Comparison of ENCODE assay signal across 20 mouse cellular contexts in genomic region chr7:58595951-58596350, GRCm38 (mm10).
DNase-seq lines count a peak whose midpoint lies in the region; ATAC-seq and TF ChIP-seq lines count a peak whose summit lies in the region.
"Had no signal": no experiment of that assay in that cellular context is flagged by ENCODE, and none has a peak within 500 bp of the region (broad histone marks: within the 10 kb centered on the region; RNA-seq: fewer than 3 reads in every experiment).

No protein-coding gene starts in this region.

- peak; percentile 64; the same call in 1 of the 2 replicates for ATAC-seq in hindbrain, embryonic 16.5 days
- no peak for ATAC-seq in hindbrain, embryonic 13.5 days (ENCODE audit: low FRiP score)
- ATAC-seq in midbrain, embryonic 14.5 days (ENCODE audit: low FRiP score, low TSS enrichment) = no peak
- ATAC-seq in midbrain, embryonic 13.5 days = no peak
- peak; percentile 44; the same call in 1 of the 2 replicates for ATAC-seq in midbrain, postnatal 0 days (ENCODE audit: low FRiP score)
- ATAC-seq in midbrain, embryonic 11.5 days (ENCODE audit: low FRiP score) = no peak
- ATAC-seq: forebrain, embryonic 14.5 days; forebrain, embryonic 16.5 days had no signal

- no peak for TF ChIP-seq CTCF in midbrain, postnatal 0 days (IDR thresholded peaks at IDR 0.05)

- 57% methylated on average over 1 of the region's 1 CpGs for WGBS in hindbrain, embryonic 16.5 days
- WGBS in hindbrain, embryonic 13.5 days = 88% methylated on average over 1 of the region's 1 CpGs
- 81% methylated on average over 1 of the region's 1 CpGs for WGBS in midbrain, embryonic 14.5 days
- 84% methylated on average over 1 of the region's 1 CpGs for WGBS in midbrain, embryonic 13.5 days
- 56% methylated on average over 1 of the region's 1 CpGs for WGBS in midbrain, postnatal 0 days
- WGBS in midbrain, embryonic 11.5 days = 76% methylated on average over 1 of the region's 1 CpGs

- no peaks in the 10 kb centered on the region for H3K36me3 ChIP-seq in hindbrain, embryonic 16.5 days (ENCODE audit: control insufficient read depth, insufficient read depth, low read length)
- no peaks in the 10 kb centered on the region for H3K36me3 ChIP-seq in hindbrain, embryonic 13.5 days
- H3K36me3 ChIP-seq in midbrain, embryonic 14.5 days (ENCODE audit: control insufficient read depth, insufficient read depth, low read length) = no peaks in the 10 kb centered on the region
- no peaks in the 10 kb centered on the region for H3K36me3 ChIP-seq in midbrain, embryonic 13.5 days
- no peaks in the 10 kb centered on the region for H3K36me3 ChIP-seq in midbrain, postnatal 0 days (ENCODE audit: insufficient read depth, low read length)
- no peaks in the 10 kb centered on the region for H3K36me3 ChIP-seq in midbrain, embryonic 11.5 days (ENCODE audit: control insufficient read depth, insufficient read depth, low read length)
- H3K36me3 ChIP-seq: embryonic facial prominence, embryonic 10.5 days; embryonic facial prominence, embryonic 12.5 days had no signal

- H3K27ac ChIP-seq in hindbrain, embryonic 16.5 days (ENCODE audit: low read depth, low read length) = no peak overlapping the region
- H3K27ac ChIP-seq in hindbrain, embryonic 13.5 days = no peak overlapping the region
- H3K27ac ChIP-seq in midbrain, embryonic 14.5 days (replicated peaks; ENCODE audit: low read depth, low read length) = no peak overlapping the region
- no peak overlapping the region for H3K27ac ChIP-seq in midbrain, embryonic 13.5 days
- H3K27ac ChIP-seq in midbrain, postnatal 0 days (ENCODE audit: low read depth, low read length) = peak overlapping the region; percentile 9
- H3K27ac ChIP-seq in midbrain, embryonic 11.5 days (ENCODE audit: low read depth, low read length) = no peak overlapping the region
- H3K27ac ChIP-seq: embryonic facial prominence, embryonic 10.5 days; embryonic facial prominence, embryonic 12.5 days had no signal

- H3K9me3 ChIP-seq in hindbrain, embryonic 16.5 days (ENCODE audit: control insufficient read depth, low read length) = no peaks in the 10 kb centered on the region
- no peaks in the 10 kb centered on the region for H3K9me3 ChIP-seq in hindbrain, embryonic 13.5 days
- H3K9me3 ChIP-seq in midbrain, embryonic 14.5 days (ENCODE audit: control insufficient read depth, low read length) = no peaks in the 10 kb centered on the region
- H3K9me3 ChIP-seq in midbrain, embryonic 13.5 days = no peaks in the 10 kb centered on the region
- no peaks in the 10 kb centered on the region for H3K9me3 ChIP-seq in midbrain, postnatal 0 days (ENCODE audit: low read length)
- no peaks in the 10 kb centered on the region for H3K9me3 ChIP-seq in midbrain, embryonic 11.5 days (ENCODE audit: control insufficient read depth, low read length)
- H3K9me3 ChIP-seq: embryonic facial prominence, embryonic 10.5 days; embryonic facial prominence, embryonic 12.5 days had no signal

- H3K4me1 ChIP-seq in hindbrain, embryonic 16.5 days (ENCODE audit: control insufficient read depth, insufficient read depth, low read depth, low read length) = no peaks in the 10 kb centered on the region
- no peaks in the 10 kb centered on the region for H3K4me1 ChIP-seq in hindbrain, embryonic 13.5 days (replicated peaks)
- H3K4me1 ChIP-seq in midbrain, embryonic 14.5 days (ENCODE audit: control insufficient read depth, insufficient read depth, low read length) = no peaks in the 10 kb centered on the region
- no peaks in the 10 kb centered on the region for H3K4me1 ChIP-seq in midbrain, embryonic 13.5 days (replicated peaks)
- H3K4me1 ChIP-seq in midbrain, postnatal 0 days (ENCODE audit: insufficient read depth, low read length) = no peaks in the 10 kb centered on the region
- no peaks in the 10 kb centered on the region for H3K4me1 ChIP-seq in midbrain, embryonic 11.5 days (ENCODE audit: control insufficient read depth, insufficient read depth, low read length)
- H3K4me1 ChIP-seq: embryonic facial prominence, embryonic 10.5 days; embryonic facial prominence, embryonic 12.5 days had no signal

- peak; percentile 2 for DNase-seq in midbrain, embryonic 14.5 days
- peak; percentile 25 for DNase-seq in midbrain, postnatal 0 days (ENCODE audit: low spot score)
- DNase-seq in midbrain, embryonic 11.5 days (ENCODE audit: low spot score, missing footprints) = no peak
- peak; percentile 8 for DNase-seq in brain, embryonic 18.5 days (ENCODE audit: low read depth, low spot score)
- DNase-seq in cerebellum, adult 18-20 months = no peak
- DNase-seq: adrenal gland, adult 2 months; adrenal gland, postnatal 10 days; adrenal gland, postnatal 25 days; cerebellum, adult 11 months; cerebellum, adult 2 months; cerebellum, adult 9-10 months; cerebellum, postnatal 10 days; cerebellum, postnatal 25 days had no signal

- H3K4me2 ChIP-seq in hindbrain, embryonic 16.5 days (ENCODE audit: low read length) = no peak overlapping the region
- no peak overlapping the region for H3K4me2 ChIP-seq in hindbrain, embryonic 13.5 days
- no peak overlapping the region for H3K4me2 ChIP-seq in midbrain, embryonic 14.5 days (ENCODE audit: low read length)
- H3K4me2 ChIP-seq in midbrain, embryonic 13.5 days (replicated peaks) = no peak overlapping the region
- H3K4me2 ChIP-seq in midbrain, postnatal 0 days (ENCODE audit: low read depth, low read length, poor library complexity, severe bottlenecking) = no peak overlapping the region
- H3K4me2 ChIP-seq in midbrain, embryonic 11.5 days = no peak overlapping the region
- H3K4me2 ChIP-seq: embryonic facial prominence, embryonic 12.5 days had no signal

- H3K27me3 ChIP-seq in hindbrain, embryonic 16.5 days (replicated peaks; ENCODE audit: control insufficient read depth, insufficient read depth, low read length) = no peaks in the 10 kb centered on the region
- H3K27me3 ChIP-seq in hindbrain, embryonic 13.5 days = no peaks in the 10 kb centered on the region
- H3K27me3 ChIP-seq in midbrain, embryonic 14.5 days (ENCODE audit: control insufficient read depth, insufficient read depth, low read length) = no peaks in the 10 kb centered on the region
- no peaks in the 10 kb centered on the region for H3K27me3 ChIP-seq in midbrain, embryonic 13.5 days
- H3K27me3 ChIP-seq in midbrain, postnatal 0 days (ENCODE audit: insufficient read depth, low read length) = no peaks in the 10 kb centered on the region
- no peaks in the 10 kb centered on the region for H3K27me3 ChIP-seq in midbrain, embryonic 11.5 days (ENCODE audit: control insufficient read depth, insufficient read depth, low read length)
- H3K27me3 ChIP-seq: embryonic facial prominence, embryonic 12.5 days had no signal

- no peak overlapping the region for H3K9ac ChIP-seq in hindbrain, embryonic 16.5 days (ENCODE audit: low read depth, low read length)
- H3K9ac ChIP-seq in hindbrain, embryonic 13.5 days = no peak overlapping the region
- H3K9ac ChIP-seq in midbrain, embryonic 14.5 days (replicated peaks; ENCODE audit: low read length) = no peak overlapping the region
- no peak overlapping the region for H3K9ac ChIP-seq in midbrain, embryonic 13.5 days (replicated peaks)
- no peak overlapping the region for H3K9ac ChIP-seq in midbrain, postnatal 0 days (replicated peaks; ENCODE audit: low read length, poor library complexity, severe bottlenecking)
- H3K9ac ChIP-seq in midbrain, embryonic 11.5 days (ENCODE audit: low read length) = no peak overlapping the region
- H3K9ac ChIP-seq: embryonic facial prominence, embryonic 12.5 days had no signal

- no peak overlapping the region for H3K4me3 ChIP-seq in hindbrain, embryonic 16.5 days (ENCODE audit: low read length)
- H3K4me3 ChIP-seq in hindbrain, embryonic 13.5 days = no peak overlapping the region
- no peak overlapping the region for H3K4me3 ChIP-seq in midbrain, embryonic 14.5 days (replicated peaks; ENCODE audit: low read depth, low read length)
- H3K4me3 ChIP-seq in midbrain, embryonic 13.5 days (replicated peaks) = no peak overlapping the region
- H3K4me3 ChIP-seq in midbrain, postnatal 0 days (ENCODE audit: low read depth, low read length) = no peak overlapping the region
- H3K4me3 ChIP-seq in midbrain, embryonic 11.5 days (ENCODE audit: low read depth, low read length) = no peak overlapping the region
- H3K4me3 ChIP-seq: embryonic facial prominence, embryonic 10.5 days; embryonic facial prominence, embryonic 12.5 days had no signal

Comparison
In these comparisons a context has a peak if more than half of its experiments do, and no peak if none do; other contexts are left out.
1. ATAC-seq: peak in hindbrain, embryonic 16.5 days (single experiment) and midbrain, postnatal 0 days (single experiment); none in hindbrain, embryonic 13.5 days (single experiment), midbrain, embryonic 14.5 days (single experiment), midbrain, embryonic 13.5 days (single experiment) and midbrain, embryonic 11.5 days (single experiment).
2. DNase-seq: peak in midbrain, embryonic 14.5 days (single experiment), midbrain, postnatal 0 days (single experiment) and brain, embryonic 18.5 days (single experiment); none in midbrain, embryonic 11.5 days (single experiment) and cerebellum, adult 18-20 months (0 of 2).